Mouse (Mus musculus) ES-E14 (cell line): ENCODE results near the gene Sept9. TPM values are rescaled to one million over a fixed set of nuclear protein-coding genes. Genes with fewer than 3 reads are reported as not detected.

Experiments used
- DNase-seq: peaks from one replicate; pipeline ENCODE4 v3.0.0-alpha.2; 2013; ENCODE audit warnings: low read depth, low spot score
- H3K27ac ChIP-seq: 2 replicates; pipeline ENCODE4 v1.5.1; 2012; ENCODE audit warnings: low read depth, mild to moderate bottlenecking, low read length, moderate library complexity, mixed read lengths; ENCODE audit not compliant: poor library complexity, insufficient read depth, severe bottlenecking
- H3K36me3 ChIP-seq: 2 replicates; pipeline ENCODE4 v1.6.1; 2012; ENCODE audit warnings: mild to moderate bottlenecking, low read length, moderate library complexity, mixed read lengths; ENCODE audit not compliant: control insufficient read depth, poor library complexity, insufficient read depth, severe bottlenecking
- H3K4me1 ChIP-seq, 2 experiments: fragments of 150-350 bp in 1 of 2; sonication (generic) in 1 of 2; 2 replicates each; pipeline ENCODE4 v1.6.1; 2012; ENCODE audit warnings: low read length in 2 of 2, mild to moderate bottlenecking in 1 of 2, mixed read lengths in 1 of 2; ENCODE audit not compliant: control insufficient read depth in 2 of 2, insufficient read depth in 2 of 2, poor library complexity in 1 of 2
- H3K4me3 ChIP-seq, 2 experiments: fragments of 150-350 bp in 1 of 2; sonication (generic) in 1 of 2; 2 replicates each; pipeline ENCODE4 v1.5.1; 2012; ENCODE audit warnings: low read length in 2 of 2, low read depth in 1 of 2, mild to moderate bottlenecking in 1 of 2, mixed read lengths in 1 of 2; ENCODE audit not compliant: insufficient read depth in 1 of 2, poor library complexity in 1 of 2, severe bottlenecking in 1 of 2
- H3K9ac ChIP-seq: 2 replicates; pipeline ENCODE4 v1.6.1; 2012; ENCODE audit warnings: low read depth, mild to moderate bottlenecking, low read length, mixed read lengths; ENCODE audit not compliant: poor library complexity, insufficient read depth, severe bottlenecking
- H3K9me3 ChIP-seq: fragments of 150-350 bp; sonication (generic); 2 replicates; pipeline ENCODE4 v1.6.1; 2012; ENCODE audit warnings: low read depth, mild to moderate bottlenecking, low read length; ENCODE audit not compliant: control insufficient read depth, insufficient read depth
- CHD2 ChIP-seq: IDR thresholded peaks from 2 replicates; pipeline ENCODE4 v1.6.1; 2014; ENCODE audit warnings: mild to moderate bottlenecking, low read depth, low read length, inconsistent platforms
- HCFC1 ChIP-seq: IDR thresholded peaks from 2 replicates; pipeline ENCODE4 v1.6.1; 2012; ENCODE audit warnings: low read length, inconsistent platforms, borderline replicate concordance; ENCODE audit not compliant: insufficient read depth
- MAFK ChIP-seq: IDR thresholded peaks from 2 replicates; pipeline ENCODE4 v1.6.1; 2014; ENCODE audit warnings: mild to moderate bottlenecking, low read depth, low read length, inconsistent platforms; ENCODE audit not compliant: insufficient read depth
- ZC3H11A ChIP-seq: IDR thresholded peaks from 2 replicates; pipeline ENCODE4 v1.6.1; 2012; ENCODE audit warnings: low read depth, mild to moderate bottlenecking, inconsistent platforms, low read length, borderline replicate concordance
- ZNF384 ChIP-seq: IDR thresholded peaks from 2 replicates; pipeline ENCODE4 v1.6.1; 2012; ENCODE audit warnings: low read depth, low read length, inconsistent platforms
- in situ Hi-C, 2 experiments: fragments of 600-800 bp; cut with MboI; formaldehyde crosslinking; loops; one replicate each; pipeline ENCODE4 v1.15.1; 2025; ENCODE audit warnings: low sequenced_read_pairs in 2 of 2, inconsistent platforms in 1 of 2; ENCODE audit not compliant: unreplicated experiment in 2 of 2
- total RNA-seq: library from RNA; depleted of rRNA; stranded (reverse); fragments of 300-350 nt; gene quantifications from 2 replicates; pipeline ENCODE4 v1.2.3, GENCODE M21; 2012

Sept9 gene
- total RNA-seq, 1 experiment, result 65.7 TPM

DNA sequence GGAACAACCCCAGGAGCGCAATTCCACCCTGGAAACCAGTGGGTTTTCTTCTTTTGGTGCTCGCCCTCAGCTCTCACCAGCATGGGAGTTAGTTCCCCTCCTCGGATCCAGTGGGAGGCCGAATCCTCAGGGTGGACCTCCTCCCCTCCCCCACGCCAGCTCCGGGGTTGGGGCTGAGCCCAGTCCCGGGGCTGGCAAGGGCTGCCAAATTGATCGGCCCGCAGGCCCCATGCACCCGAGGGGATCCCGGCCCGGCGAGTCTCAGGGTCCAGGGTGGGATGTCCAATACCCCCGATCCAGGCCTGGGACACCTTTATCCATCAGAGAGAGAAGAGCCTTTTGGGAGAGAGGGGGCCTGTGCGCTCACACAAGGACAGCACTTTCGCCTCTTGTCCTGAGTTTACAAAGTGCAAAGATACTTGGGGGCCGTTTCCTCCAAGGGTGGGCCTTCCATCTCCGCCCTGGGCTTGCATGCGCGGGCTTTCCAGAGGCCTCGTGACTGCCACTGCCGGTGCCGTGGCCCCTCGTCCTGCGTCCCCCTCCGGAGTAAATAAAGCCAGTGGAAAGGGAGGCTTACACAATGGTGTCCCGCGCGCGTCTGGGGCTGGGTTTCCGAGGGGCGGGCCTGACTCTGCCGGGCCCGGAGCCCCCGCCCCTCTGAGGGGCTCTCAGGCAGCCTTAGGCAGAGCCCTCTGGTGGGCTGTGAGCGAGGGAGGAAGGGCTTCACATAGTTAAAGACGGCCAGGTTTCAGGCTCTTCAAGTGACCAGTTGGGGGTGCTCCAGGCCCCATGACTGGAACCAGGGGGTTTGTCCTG is 67.7 kb downstream of the Sept9 start:
- in situ Hi-C loops, result no loop called here
- no peak for DNase-seq
- Histone ChIP-seq H3K4me3 (peak overlapping the region; percentile 79 to 90), H3K27ac (no peak overlapping the region), H3K4me1 (peaks cover 4 to 25% of the 10 kb centered on the region in 2 experiments; a peak in 3 of 4 replicates), H3K36me3 (no peaks in the 10 kb centered on the region), H3K9ac (peak overlapping the region; percentile 67), H3K9me3 (no peaks in the 10 kb centered on the region)
- TF ChIP-seq ZNF384 (no peak), HCFC1 (no peak), MAFK (no peak), ZC3H11A (no peak), CHD2 (no peak)

DNA sequence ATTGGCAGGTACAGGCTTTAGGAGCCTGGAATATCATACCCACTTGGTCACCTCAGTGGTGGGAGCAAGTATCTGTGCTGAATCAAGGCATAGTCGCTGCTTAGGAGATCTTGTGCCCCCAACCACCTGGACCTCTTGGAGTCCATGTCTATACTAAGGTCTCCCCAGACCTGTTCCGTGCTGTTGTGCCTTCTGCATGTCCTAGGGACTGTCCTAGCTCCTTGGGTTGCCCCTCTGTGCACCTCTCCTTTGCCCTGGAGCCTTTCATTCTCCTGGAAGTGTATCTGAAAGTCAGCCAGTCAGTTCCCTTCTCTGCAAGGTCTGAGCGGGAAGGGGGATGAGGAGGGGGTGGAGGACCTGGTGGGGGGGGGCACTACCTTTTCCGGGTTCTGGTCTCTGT is 68.4 kb downstream of the Sept9 start:
- H3K4me1 ChIP-seq, result peaks cover 4 to 25% of the 10 kb centered on the region in 2 experiments; a peak in 3 of 4 replicates
- no peak for DNase-seq

DNA sequence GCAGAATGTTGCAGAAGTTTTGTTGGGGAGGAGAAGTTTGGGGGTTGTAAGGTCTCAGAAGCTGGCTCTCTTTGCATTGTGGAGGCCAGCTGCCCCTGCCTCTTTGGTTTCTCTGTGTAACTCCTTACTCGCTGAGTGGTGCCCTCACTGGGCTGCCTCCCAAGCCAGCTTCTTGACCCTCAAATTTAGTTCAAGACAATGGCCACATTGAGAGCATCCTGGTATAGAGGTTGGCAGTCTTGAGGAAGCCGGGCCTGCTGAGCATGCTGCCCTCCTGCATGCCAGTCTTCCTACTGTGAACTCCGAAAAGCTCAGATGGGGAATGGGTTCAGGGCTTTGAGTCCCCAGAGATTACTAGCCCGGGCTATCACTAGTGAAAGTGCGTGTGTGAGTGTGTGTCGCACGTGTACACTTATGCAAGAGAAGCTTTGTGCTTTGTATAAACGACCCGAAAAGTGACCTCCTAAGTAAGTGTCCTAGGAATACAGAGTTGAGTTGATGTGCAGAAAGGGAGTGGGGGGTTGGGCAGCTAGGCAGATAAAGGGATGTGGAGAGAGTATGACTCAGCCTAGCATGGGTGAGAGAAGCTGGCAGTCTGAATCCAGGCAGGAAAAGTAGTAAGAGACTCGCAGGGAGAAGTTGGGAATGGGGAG is 69.0 kb downstream of the Sept9 start:
- no peak for TF ChIP-seq CHD2
- H3K4me3 ChIP-seq, result no peak overlapping the region
- H3K27ac ChIP-seq, result no peak overlapping the region
- H3K9me3 ChIP-seq, result no peaks in the 10 kb centered on the region
- H3K36me3 ChIP-seq, result no peaks in the 10 kb centered on the region
- H3K4me1 ChIP-seq, result peaks cover 3 to 25% of the 10 kb centered on the region in 2 experiments; a peak in 3 of 4 replicates
- no peak for DNase-seq
- in situ Hi-C loops, result no loop called here
- no peak overlapping the region for H3K9ac ChIP-seq

More for the DNA sequence above, 68.4 kb downstream of the Sept9 start:
- no peak for TF ChIP-seq CHD2
- TF ChIP-seq MAFK, result no peak
- TF ChIP-seq ZNF384, result no peak
- no peak for TF ChIP-seq HCFC1
- no peak for TF ChIP-seq ZC3H11A
- Histone ChIP-seq H3K9me3 (no peaks in the 10 kb centered on the region), H3K9ac (no peak overlapping the region), H3K36me3 (no peaks in the 10 kb centered on the region), H3K27ac (no peak overlapping the region), H3K4me3 (no peak overlapping the region)
- in situ Hi-C loops, result no loop called here

DNA sequence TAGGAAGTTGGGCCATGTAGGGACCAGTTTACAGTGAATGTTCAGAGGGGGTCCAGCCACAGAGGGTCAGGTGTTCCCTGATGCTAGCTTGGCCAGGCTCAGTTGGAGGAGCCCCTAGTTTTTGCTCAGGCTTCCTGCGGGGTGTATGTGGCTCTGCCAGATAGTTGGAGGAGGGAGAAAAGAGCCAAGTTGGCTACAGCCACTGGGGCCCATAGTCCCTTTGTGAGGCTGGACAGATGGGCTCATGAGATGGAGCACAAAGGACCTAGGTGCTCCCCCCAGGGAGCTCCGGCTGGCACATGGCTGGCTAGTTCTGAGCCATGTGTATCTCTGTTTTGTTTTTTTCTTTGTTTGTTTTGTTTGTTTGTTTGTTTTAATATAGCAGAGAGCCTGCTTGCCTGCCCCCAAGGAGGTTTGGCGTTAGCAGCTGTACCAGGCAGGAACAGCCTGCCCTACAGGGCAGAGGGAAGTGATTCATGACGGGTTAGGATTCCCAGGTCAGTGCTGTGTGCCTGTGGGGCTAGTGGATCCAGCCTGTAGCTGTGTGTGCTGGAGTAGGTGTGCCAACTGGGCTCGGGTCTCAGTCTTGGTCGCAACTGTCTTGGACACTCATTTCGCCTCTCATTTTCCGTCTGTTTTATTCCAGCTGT is 69.7 kb downstream of the Sept9 start:
- TF ChIP-seq HCFC1, result no peak
- TF ChIP-seq CHD2, result no peak
- no peak for TF ChIP-seq ZNF384
- no peak for TF ChIP-seq ZC3H11A
- no peak for TF ChIP-seq MAFK
- in situ Hi-C loops, result no loop called here
- no peak for DNase-seq

More for the DNA sequence above, 69.7 kb downstream of the Sept9 start:
- H3K4me1 ChIP-seq, result peaks cover 2 to 24% of the 10 kb centered on the region in 2 experiments; a peak in 3 of 4 replicates
- H3K27ac ChIP-seq, result no peak overlapping the region
- no peak overlapping the region for H3K4me3 ChIP-seq
- no peaks in the 10 kb centered on the region for H3K9me3 ChIP-seq
- no peak overlapping the region for H3K9ac ChIP-seq
- H3K36me3 ChIP-seq, result no peaks in the 10 kb centered on the region
